ENCODE assay signal across 9 mouse cellular contexts in genomic region chr4:148435657-148436330, GRCm38 (mm10). TPM values are rescaled to one million over a fixed set of nuclear protein-coding genes. Genes with fewer than 3 reads are reported as not detected.
DNase-seq lines count a peak whose midpoint lies in the region; ATAC-seq lines count a peak whose summit lies in the region.
"Had no signal": no experiment of that assay in that cellular context is flagged by ENCODE, and none has a peak within 500 bp of the region (broad histone marks: within the 10 kb centered on the region; RNA-seq: fewer than 3 reads in every experiment).

No protein-coding gene starts in this region.

- no peaks in the 10 kb centered on the region for H3K9me3 ChIP-seq in heart, embryonic 12.5 days (replicated peaks)
- no peaks in the 10 kb centered on the region for H3K9me3 ChIP-seq in kidney, embryonic 14.5 days (ENCODE audit: control insufficient read depth, low read length)
- H3K9me3 ChIP-seq: stomach, embryonic 15.5 days had no signal

- peaks cover 16% of the 10 kb centered on the region for H3K36me3 ChIP-seq in heart, embryonic 12.5 days
- peaks cover 15% of the 10 kb centered on the region; the same call in 1 of the 2 replicates for H3K36me3 ChIP-seq in kidney, embryonic 14.5 days (ENCODE audit: control insufficient read depth, insufficient read depth, low read length)

- no peak overlapping the region for H3K4me3 ChIP-seq in heart, embryonic 12.5 days
- H3K4me3 ChIP-seq in kidney, embryonic 14.5 days (ENCODE audit: low read length) = no peak overlapping the region
- H3K4me3 ChIP-seq: stomach, embryonic 15.5 days had no signal

- DNase-seq in A20 (ENCODE audit: low read depth, low spot score) (peak; percentile 25), MN1 (ENCODE audit: low spot score) (peak; percentile 57)
- peak; percentile 29 for DNase-seq in embryo, embryonic 9.5 days (ENCODE audit: extremely low spot score)
- peak; percentile 72 to 86 for DNase-seq in layer of hippocampus, postnatal 14 days (ENCODE audit: low spot score in 2 of 2)
- DNase-seq in right cerebral cortex, adult 18-20 months = peak; percentile 54
- no peak for DNase-seq in kidney, postnatal 25 days

- no peak overlapping the region for H3K4me2 ChIP-seq in heart, embryonic 12.5 days
- H3K4me2 ChIP-seq in kidney, embryonic 14.5 days (replicated peaks; ENCODE audit: low read depth, low read length) = no peak overlapping the region
- H3K4me2 ChIP-seq: stomach, embryonic 15.5 days had no signal

- WGBS in heart, embryonic 12.5 days = 64% methylated on average over 6 of the region's 6 CpGs
- 74% methylated on average over 6 of the region's 6 CpGs for WGBS in kidney, embryonic 14.5 days

- no peak overlapping the region for H3K9ac ChIP-seq in heart, embryonic 12.5 days
- H3K9ac ChIP-seq in kidney, embryonic 14.5 days (ENCODE audit: low read depth, low read length) = no peak overlapping the region
- H3K9ac ChIP-seq: stomach, embryonic 15.5 days had no signal

- 0 out of 2 replicates have a peak, but pooled peaks cover 2% of the 10 kb centered on the region for H3K4me1 ChIP-seq in heart, embryonic 12.5 days (replicated peaks)
- H3K4me1 ChIP-seq in kidney, embryonic 14.5 days (ENCODE audit: control insufficient read depth, insufficient read depth, low read length) = no peaks in the 10 kb centered on the region
- H3K4me1 ChIP-seq: stomach, embryonic 15.5 days had no signal

- ATAC-seq in heart, embryonic 12.5 days (ENCODE audit: insufficient number of reproducible peaks, low FRiP score) = no peak
- no peak for ATAC-seq in kidney, embryonic 14.5 days (ENCODE audit: low FRiP score, low TSS enrichment)

- H3K27ac ChIP-seq in heart, embryonic 12.5 days (ENCODE audit: poor library complexity, severe bottlenecking) = no peak overlapping the region
- no peak overlapping the region for H3K27ac ChIP-seq in kidney, embryonic 14.5 days (ENCODE audit: low read depth, low read length)
- H3K27ac ChIP-seq: stomach, embryonic 15.5 days had no signal

- no peaks in the 10 kb centered on the region for H3K27me3 ChIP-seq in heart, embryonic 12.5 days (replicated peaks)
- H3K27me3 ChIP-seq in kidney, embryonic 14.5 days (ENCODE audit: control insufficient read depth, insufficient read depth, low read length) = no peaks in the 10 kb centered on the region
- H3K27me3 ChIP-seq: stomach, embryonic 15.5 days had no signal

RNA-seq across cellular contexts. Expression of gene Ubiad1, which starts 8.8 kb away (rescaled TPM):
- 1 to 10 TPM; 8.9 to 9.1 TPM for total RNA-seq in layer of hippocampus, postnatal 14 days (2021)
- 21.6 and 22.3 TPM in 2 replicates for polyA plus RNA-seq in heart, embryonic 12.5 days (2016; fragmentation: Nextera tagmentation; extraction: Ambion mirVana)
- 13.4 and 18.6 TPM in 2 replicates for polyA plus RNA-seq in kidney, embryonic 14.5 days (2014; fragmentation: Nextera tagmentation; extraction: Ambion mirVana)

RNA-seq across cellular contexts. Expression of gene Mtor, which starts 12.6 kb away (rescaled TPM):
- 10 to 100 TPM; 80.2 to 80.7 TPM for total RNA-seq in layer of hippocampus, postnatal 14 days (2021)
- polyA plus RNA-seq in heart, embryonic 12.5 days (2016; fragmentation: Nextera tagmentation; extraction: Ambion mirVana) = 21.8 and 23.1 TPM in 2 replicates
- polyA plus RNA-seq in kidney, embryonic 14.5 days (2014; fragmentation: Nextera tagmentation; extraction: Ambion mirVana) = 22.2 and 27.2 TPM in 2 replicates

Comparison
In these comparisons a context has a peak if more than half of its experiments do, and no peak if none do; other contexts are left out.
1. DNase-seq: peak in A20 (single experiment), MN1 (single experiment), embryo, embryonic 9.5 days (single experiment), layer of hippocampus, postnatal 14 days (2 of 2) and right cerebral cortex, adult 18-20 months (single experiment); none in kidney, postnatal 25 days (0 of 2).